Mouse (Mus musculus): ENCODE measurements around the gene Emp2. TPM values are rescaled to one million over a fixed set of nuclear protein-coding genes. Genes with fewer than 3 reads are reported as not detected.

Emp2 gene
- polyA plus RNA-seq, 1 experiment from 2014 or later: 131 TPM

GRCm38 (mm10) chr16:10341110-10341509 is 27.3 kb upstream of the Emp2 start:
- Histone ChIP-seq H3K27me3 (ENCODE audit: control insufficient read depth, insufficient read depth, low read depth, low read length) (no peaks in the 10 kb centered on the region), H3K4me2 (ENCODE audit: low read depth, low read length) (no peak overlapping the region)

GRCm38 (mm10) chr16:10339930-10340329 is 26.2 kb upstream of the Emp2 start:
- WGBS: 86% methylated on average over 10 of the region's 10 CpGs
- Histone ChIP-seq H3K36me3 (ENCODE audit: control insufficient read depth, insufficient read depth, low read length) (no peaks in the 10 kb centered on the region), H3K4me1 (replicated peaks; ENCODE audit: control insufficient read depth, insufficient read depth, low read length) (peaks cover 10% of the 10 kb centered on the region), H3K9me3 (ENCODE audit: control insufficient read depth, low read length) (no peaks in the 10 kb centered on the region), H3K27me3 (ENCODE audit: control insufficient read depth, insufficient read depth, low read depth, low read length) (no peaks in the 10 kb centered on the region), H3K27ac (ENCODE audit: low read length) (no peak overlapping the region), H3K9ac (ENCODE audit: low read length) (no peak overlapping the region), H3K4me3 (ENCODE audit: low read length) (no peak overlapping the region), H3K4me2 (ENCODE audit: low read depth, low read length) (no peak overlapping the region)
- no peak for ATAC-seq (ENCODE audit: low read depth)

More at GRCm38 (mm10) chr16:10341110-10341509, 27.3 kb upstream of the Emp2 start:
- Histone ChIP-seq H3K4me1 (replicated peaks; ENCODE audit: control insufficient read depth, insufficient read depth, low read length) (peaks cover 10% of the 10 kb centered on the region), H3K9ac (ENCODE audit: low read length) (no peak overlapping the region), H3K27ac (ENCODE audit: low read length) (0 out of 2 replicates have a peak overlapping the region, but pooled peaks have one; percentile 55), H3K4me3 (ENCODE audit: low read length) (no peak overlapping the region), H3K36me3 (ENCODE audit: control insufficient read depth, insufficient read depth, low read length) (no peaks in the 10 kb centered on the region), H3K9me3 (ENCODE audit: control insufficient read depth, low read length) (no peaks in the 10 kb centered on the region)
- WGBS: 39% methylated on average over 4 of the region's 4 CpGs
- no peak for ATAC-seq (ENCODE audit: low read depth)

GRCm38 (mm10) chr16:10338601-10339000 is 24.8 kb upstream of the Emp2 start:
- Histone ChIP-seq H3K36me3 (ENCODE audit: control insufficient read depth, insufficient read depth, low read length) (no peaks in the 10 kb centered on the region), H3K9me3 (ENCODE audit: control insufficient read depth, low read length) (no peaks in the 10 kb centered on the region), H3K4me2 (ENCODE audit: low read depth, low read length) (no peak overlapping the region), H3K4me1 (replicated peaks; ENCODE audit: control insufficient read depth, insufficient read depth, low read length) (peaks cover 10% of the 10 kb centered on the region), H3K27ac (ENCODE audit: low read length) (peak overlapping the region; percentile 91), H3K27me3 (ENCODE audit: control insufficient read depth, insufficient read depth, low read depth, low read length) (no peaks in the 10 kb centered on the region), H3K9ac (ENCODE audit: low read length) (no peak overlapping the region), H3K4me3 (ENCODE audit: low read length) (no peak overlapping the region)
- WGBS: 79% methylated on average over 5 of the region's 5 CpGs
- no peak for ATAC-seq (ENCODE audit: low read depth)

GRCm38 (mm10) chr16:10337422-10338197 is 23.8 kb upstream of the Emp2 start:
- Histone ChIP-seq H3K27ac (ENCODE audit: low read length) (peak overlapping the region; percentile 91), H3K4me2 (ENCODE audit: low read depth, low read length) (no peak overlapping the region), H3K27me3 (ENCODE audit: control insufficient read depth, insufficient read depth, low read depth, low read length) (no peaks in the 10 kb centered on the region), H3K9ac (ENCODE audit: low read length) (no peak overlapping the region; the same call in 1 of the 2 replicates), H3K9me3 (ENCODE audit: control insufficient read depth, low read length) (no peaks in the 10 kb centered on the region), H3K4me1 (replicated peaks; ENCODE audit: control insufficient read depth, insufficient read depth, low read length) (peaks cover 10% of the 10 kb centered on the region), H3K36me3 (ENCODE audit: control insufficient read depth, insufficient read depth, low read length) (no peaks in the 10 kb centered on the region), H3K4me3 (ENCODE audit: low read length) (no peak overlapping the region)
- ATAC-seq (ENCODE audit: low read depth): peak; percentile 79
- WGBS: 55% methylated on average over 13 of the region's 13 CpGs

GRCm38 (mm10) chr16:10336454-10337421 is 23.0 kb upstream of the Emp2 start:
- peak overlapping the region; percentile 91 for H3K27ac ChIP-seq (ENCODE audit: low read length)
- ATAC-seq (ENCODE audit: low read depth): no peak
- no peaks in the 10 kb centered on the region for H3K9me3 ChIP-seq (ENCODE audit: control insufficient read depth, low read length)
- peaks cover 8% of the 10 kb centered on the region for H3K4me1 ChIP-seq (replicated peaks; ENCODE audit: control insufficient read depth, insufficient read depth, low read length)
- no peak overlapping the region for H3K4me3 ChIP-seq (ENCODE audit: low read length)
- H3K9ac ChIP-seq (ENCODE audit: low read length): no peak overlapping the region
- 86% methylated on average over 19 of the region's 19 CpGs for WGBS
- no peak overlapping the region for H3K4me2 ChIP-seq (ENCODE audit: low read depth, low read length)
- H3K27me3 ChIP-seq (ENCODE audit: control insufficient read depth, insufficient read depth, low read depth, low read length): no peaks in the 10 kb centered on the region
- no peaks in the 10 kb centered on the region for H3K36me3 ChIP-seq (ENCODE audit: control insufficient read depth, insufficient read depth, low read length)

- no peak overlapping the region for H3K9ac ChIP-seq (ENCODE audit: low read length)
- 63% methylated on average over 2 of the region's 2 CpGs for WGBS
- H3K4me2 ChIP-seq (ENCODE audit: low read depth, low read length): no peak overlapping the region
- no peaks in the 10 kb centered on the region for H3K27me3 ChIP-seq (ENCODE audit: control insufficient read depth, insufficient read depth, low read depth, low read length)
- H3K9me3 ChIP-seq (ENCODE audit: control insufficient read depth, low read length): no peaks in the 10 kb centered on the region
- no peak for ATAC-seq (ENCODE audit: low read depth)
- peaks cover 8% of the 10 kb centered on the region for H3K4me1 ChIP-seq (replicated peaks; ENCODE audit: control insufficient read depth, insufficient read depth, low read length)
- H3K36me3 ChIP-seq (ENCODE audit: control insufficient read depth, insufficient read depth, low read length): no peaks in the 10 kb centered on the region
- H3K27ac ChIP-seq (ENCODE audit: low read length): no peak overlapping the region; the same call in 1 of the 2 replicates
- H3K4me3 ChIP-seq (ENCODE audit: low read length): no peak overlapping the region
Measured at GRCm38 (mm10) chr16:10335953-10336352, 22.2 kb upstream of the Emp2 start.

GRCm38 (mm10) chr16:10332732-10333131 is 19.0 kb upstream of the Emp2 start:
- Histone ChIP-seq H3K4me1 (replicated peaks; ENCODE audit: control insufficient read depth, insufficient read depth, low read length) (peaks cover 5% of the 10 kb centered on the region; the same call in 1 of the 2 replicates), H3K4me3 (ENCODE audit: low read length) (no peak overlapping the region), H3K27me3 (ENCODE audit: control insufficient read depth, insufficient read depth, low read depth, low read length) (no peaks in the 10 kb centered on the region), H3K27ac (ENCODE audit: low read length) (no peak overlapping the region), H3K9me3 (ENCODE audit: control insufficient read depth, low read length) (no peaks in the 10 kb centered on the region), H3K4me2 (ENCODE audit: low read depth, low read length) (no peak overlapping the region), H3K36me3 (ENCODE audit: control insufficient read depth, insufficient read depth, low read length) (no peaks in the 10 kb centered on the region), H3K9ac (ENCODE audit: low read length) (no peak overlapping the region)
- 31% methylated on average over 7 of the region's 7 CpGs for WGBS
- ATAC-seq (ENCODE audit: low read depth): no peak

- ATAC-seq (ENCODE audit: low read depth): peak; percentile 43
Measured at GRCm38 (mm10) chr16:10330586-10331495, 17.1 kb upstream of the Emp2 start.

More at GRCm38 (mm10) chr16:10330586-10331495, 17.1 kb upstream of the Emp2 start:
- WGBS: 47% methylated on average over 12 of the region's 12 CpGs
- no peak overlapping the region for H3K4me3 ChIP-seq (ENCODE audit: low read length)
- no peak overlapping the region for H3K9ac ChIP-seq (ENCODE audit: low read length)
- no peaks in the 10 kb centered on the region for H3K9me3 ChIP-seq (ENCODE audit: control insufficient read depth, low read length)
- H3K27ac ChIP-seq (ENCODE audit: low read length): 0 out of 2 replicates have a peak overlapping the region, but pooled peaks have one; percentile 1
- no peaks in the 10 kb centered on the region for H3K27me3 ChIP-seq (ENCODE audit: control insufficient read depth, insufficient read depth, low read depth, low read length)
- peaks cover 5% of the 10 kb centered on the region; the same call in 1 of the 2 replicates for H3K4me1 ChIP-seq (replicated peaks; ENCODE audit: control insufficient read depth, insufficient read depth, low read length)
- no peaks in the 10 kb centered on the region for H3K36me3 ChIP-seq (ENCODE audit: control insufficient read depth, insufficient read depth, low read length)
- H3K4me2 ChIP-seq (ENCODE audit: low read depth, low read length): no peak overlapping the region

Measured in lung, embryonic 16.5 days (tissue).